Mouse (Mus musculus): ENCODE results near the gene Sh3gl3. TPM values are rescaled to one million over a fixed set of nuclear protein-coding genes. Genes with fewer than 3 reads are reported as not detected.

Sh3gl3 gene
- polyA plus RNA-seq, 1 experiment from 2014 or later = 25.0 TPM

DNA sequence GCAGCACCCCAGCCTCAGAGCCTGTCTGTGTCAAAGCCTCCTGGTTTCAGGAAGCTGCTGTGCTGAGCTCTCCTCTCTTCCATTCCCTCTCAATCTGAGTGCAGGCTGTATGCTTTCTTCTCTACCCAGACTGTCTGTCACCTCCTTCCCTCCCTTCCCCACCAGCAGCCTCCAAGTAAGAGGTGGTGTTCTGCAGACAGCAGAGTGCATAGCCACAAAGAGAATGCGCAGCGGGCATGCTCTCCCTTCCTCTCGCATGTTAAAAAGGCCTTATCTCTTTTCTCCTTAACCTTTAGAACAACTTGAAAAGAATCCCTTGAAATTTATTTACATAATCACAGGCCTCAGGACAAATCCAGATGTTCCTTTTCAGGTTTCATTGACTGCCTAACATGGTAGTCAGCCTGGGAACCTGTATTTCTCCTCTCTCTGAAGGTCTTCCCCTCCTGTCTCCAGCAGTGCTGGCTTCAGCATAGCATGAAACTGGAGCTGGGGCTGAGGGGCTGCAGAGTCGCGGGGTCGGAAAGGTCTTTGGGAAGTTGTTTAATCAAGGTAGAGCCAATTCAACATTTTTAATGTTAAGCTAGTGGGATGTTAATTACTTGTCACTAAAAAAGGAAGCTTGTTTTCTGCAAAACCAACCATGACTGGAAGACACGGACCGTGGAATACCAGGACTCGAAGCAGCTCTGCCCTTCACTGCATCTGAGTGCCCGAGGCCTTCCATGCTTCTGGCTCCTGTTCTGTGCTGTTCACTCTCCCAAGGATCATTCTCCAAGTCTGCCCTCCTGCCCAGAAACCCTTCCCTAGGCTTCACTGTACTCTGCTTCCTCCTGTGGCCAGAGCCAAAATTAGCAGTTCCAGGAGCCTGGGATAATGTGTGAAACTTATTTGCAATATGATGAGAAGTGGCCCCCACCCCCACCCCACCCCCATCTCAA lies 50.5 kb downstream of the Sh3gl3 start:
- WGBS = 37% methylated on average over 10 of the region's 10 CpGs
- DNase-seq (ENCODE audit: low spot score) = no peak
- no peaks in the 10 kb centered on the region for H3K9me3 ChIP-seq (ENCODE audit: control insufficient read depth, low read length)
- H3K4me1 ChIP-seq (ENCODE audit: control insufficient read depth, insufficient read depth, low read length) = no peaks in the 10 kb centered on the region
- H3K27me3 ChIP-seq (ENCODE audit: control insufficient read depth, insufficient read depth, low read length) = no peaks in the 10 kb centered on the region
- ATAC-seq (ENCODE audit: insufficient read depth, low FRiP score, low TSS enrichment) = no peak
- H3K4me3 ChIP-seq (ENCODE audit: low read depth, low read length) = no peak overlapping the region
- H3K36me3 ChIP-seq (ENCODE audit: control insufficient read depth, insufficient read depth, low read length) = no peaks in the 10 kb centered on the region
- no peak overlapping the region for H3K9ac ChIP-seq (ENCODE audit: low read length)
- no peak overlapping the region for H3K27ac ChIP-seq (ENCODE audit: low read depth, low read length)
- H3K4me2 ChIP-seq (ENCODE audit: low read depth) = no peak overlapping the region

- no peak overlapping the region for H3K9ac ChIP-seq (ENCODE audit: low read length)
- no peak overlapping the region for H3K4me2 ChIP-seq (ENCODE audit: low read depth)
- WGBS = 65% methylated on average over 7 of the region's 7 CpGs
- DNase-seq (ENCODE audit: low spot score) (no peak), ATAC-seq (ENCODE audit: insufficient read depth, low FRiP score, low TSS enrichment) (no peak)
- no peaks in the 10 kb centered on the region for H3K4me1 ChIP-seq (ENCODE audit: control insufficient read depth, insufficient read depth, low read length)
- H3K27me3 ChIP-seq (ENCODE audit: control insufficient read depth, insufficient read depth, low read length) = no peaks in the 10 kb centered on the region
- no peaks in the 10 kb centered on the region for H3K36me3 ChIP-seq (ENCODE audit: control insufficient read depth, insufficient read depth, low read length)
- H3K9me3 ChIP-seq (ENCODE audit: control insufficient read depth, low read length) = no peaks in the 10 kb centered on the region
- H3K4me3 ChIP-seq (ENCODE audit: low read depth, low read length) = no peak overlapping the region
- H3K27ac ChIP-seq (ENCODE audit: low read depth, low read length) = no peak overlapping the region
Observed at GRCm38 (mm10) chr7:82233201-82233600, 59.6 kb downstream of the Sh3gl3 start.

DNA sequence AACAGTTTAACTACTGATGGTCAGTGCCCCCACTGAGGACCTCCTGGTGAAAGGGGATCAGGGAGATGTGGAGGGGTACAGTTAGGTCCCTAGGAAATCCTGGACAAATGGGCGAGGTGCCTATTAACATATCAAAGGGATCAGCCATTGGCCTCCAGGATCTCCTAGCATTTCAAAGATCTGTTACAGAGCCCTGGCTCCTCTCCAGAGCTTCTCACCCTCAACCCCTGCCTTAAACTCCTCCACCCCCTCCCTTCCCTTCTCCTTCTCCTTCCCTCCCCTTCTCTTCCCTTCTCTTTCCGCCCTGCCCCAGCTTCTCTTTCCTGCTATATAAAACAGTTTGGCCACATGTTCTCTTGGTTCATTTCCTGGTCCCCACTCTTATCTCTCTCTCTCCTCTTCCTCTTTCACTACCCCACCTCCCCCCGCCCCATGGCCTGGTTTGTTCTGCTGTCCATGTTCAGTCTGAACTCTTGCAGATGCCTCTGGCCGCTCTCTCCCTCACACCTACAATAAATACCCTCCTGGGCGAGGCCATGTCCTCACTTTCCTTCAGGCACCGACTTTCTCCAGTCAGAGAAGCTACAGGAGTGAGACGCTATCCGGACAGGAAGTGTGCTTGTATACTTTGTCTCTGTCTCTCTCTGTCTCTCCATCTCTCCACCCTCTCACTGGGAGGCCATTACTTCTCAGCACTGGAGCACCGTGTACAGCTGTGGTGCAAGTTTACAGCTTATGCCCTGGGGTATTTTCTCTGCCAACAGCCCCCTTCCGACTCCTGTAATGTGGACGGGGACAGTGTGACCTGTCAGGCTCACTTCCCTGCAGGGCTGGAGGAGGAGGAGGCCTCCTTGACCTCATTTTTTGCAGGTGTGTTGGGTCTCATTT lies 60.6 kb downstream of the Sh3gl3 start:
- ATAC-seq (ENCODE audit: insufficient read depth, low FRiP score, low TSS enrichment) = no peak
- Histone ChIP-seq H3K27me3 (ENCODE audit: control insufficient read depth, insufficient read depth, low read length) (no peaks in the 10 kb centered on the region), H3K4me1 (ENCODE audit: control insufficient read depth, insufficient read depth, low read length) (no peaks in the 10 kb centered on the region), H3K27ac (ENCODE audit: low read depth, low read length) (no peak overlapping the region), H3K4me3 (ENCODE audit: low read depth, low read length) (no peak overlapping the region), H3K9me3 (ENCODE audit: control insufficient read depth, low read length) (no peaks in the 10 kb centered on the region), H3K9ac (ENCODE audit: low read length) (no peak overlapping the region), H3K4me2 (ENCODE audit: low read depth) (no peak overlapping the region), H3K36me3 (ENCODE audit: control insufficient read depth, insufficient read depth, low read length) (no peaks in the 10 kb centered on the region)
- no peak for DNase-seq (ENCODE audit: low spot score)
- WGBS = 35% methylated on average over 11 of the region's 11 CpGs

DNA sequence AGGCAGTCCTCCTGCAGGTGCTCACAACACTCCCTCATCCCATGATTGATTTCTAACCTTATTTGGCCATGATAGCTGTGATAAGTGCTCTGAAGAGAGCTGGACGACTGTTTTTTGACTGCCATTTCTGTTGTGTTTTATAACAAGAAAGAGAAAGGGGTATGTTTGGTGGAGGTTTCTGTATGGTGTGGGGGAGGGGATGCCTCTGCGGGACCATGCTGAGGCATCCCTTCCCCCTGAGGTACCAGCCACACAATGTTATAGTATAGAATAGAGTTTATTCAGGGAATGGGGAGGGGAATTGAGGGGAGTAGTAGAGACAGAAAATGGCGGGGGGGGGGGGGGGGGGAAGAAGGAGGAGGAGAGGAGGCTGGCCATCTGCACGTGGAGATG lies 61.3 kb downstream of the Sh3gl3 start:
- Histone ChIP-seq H3K4me2 (ENCODE audit: low read depth) (no peak overlapping the region), H3K4me3 (ENCODE audit: low read depth, low read length) (no peak overlapping the region), H3K27me3 (ENCODE audit: control insufficient read depth, insufficient read depth, low read length) (no peaks in the 10 kb centered on the region), H3K27ac (ENCODE audit: low read depth, low read length) (no peak overlapping the region), H3K4me1 (ENCODE audit: control insufficient read depth, insufficient read depth, low read length) (no peaks in the 10 kb centered on the region), H3K9me3 (ENCODE audit: control insufficient read depth, low read length) (no peaks in the 10 kb centered on the region), H3K36me3 (ENCODE audit: control insufficient read depth, insufficient read depth, low read length) (no peaks in the 10 kb centered on the region), H3K9ac (ENCODE audit: low read length) (no peak overlapping the region)
- no peak for DNase-seq (ENCODE audit: low spot score)
- no peak for ATAC-seq (ENCODE audit: insufficient read depth, low FRiP score, low TSS enrichment)
- WGBS = 40% methylated on average over 2 of the region's 4 CpGs

GRCm38 (mm10) chr7:82235486-82235885 lies 61.8 kb downstream of the Sh3gl3 start:
- H3K9me3 ChIP-seq (ENCODE audit: control insufficient read depth, low read length) = no peaks in the 10 kb centered on the region
- no peak overlapping the region for H3K4me2 ChIP-seq (ENCODE audit: low read depth)
- no peak overlapping the region for H3K27ac ChIP-seq (ENCODE audit: low read depth, low read length)
- H3K36me3 ChIP-seq (ENCODE audit: control insufficient read depth, insufficient read depth, low read length) = no peaks in the 10 kb centered on the region
- 78% methylated on average over 7 of the region's 9 CpGs for WGBS
- ATAC-seq (ENCODE audit: insufficient read depth, low FRiP score, low TSS enrichment) = no peak
- no peaks in the 10 kb centered on the region for H3K27me3 ChIP-seq (ENCODE audit: control insufficient read depth, insufficient read depth, low read length)
- no peak overlapping the region for H3K9ac ChIP-seq (ENCODE audit: low read length)
- H3K4me3 ChIP-seq (ENCODE audit: low read depth, low read length) = no peak overlapping the region
- H3K4me1 ChIP-seq (ENCODE audit: control insufficient read depth, insufficient read depth, low read length) = no peaks in the 10 kb centered on the region
- no peak for DNase-seq (ENCODE audit: low spot score)

DNA sequence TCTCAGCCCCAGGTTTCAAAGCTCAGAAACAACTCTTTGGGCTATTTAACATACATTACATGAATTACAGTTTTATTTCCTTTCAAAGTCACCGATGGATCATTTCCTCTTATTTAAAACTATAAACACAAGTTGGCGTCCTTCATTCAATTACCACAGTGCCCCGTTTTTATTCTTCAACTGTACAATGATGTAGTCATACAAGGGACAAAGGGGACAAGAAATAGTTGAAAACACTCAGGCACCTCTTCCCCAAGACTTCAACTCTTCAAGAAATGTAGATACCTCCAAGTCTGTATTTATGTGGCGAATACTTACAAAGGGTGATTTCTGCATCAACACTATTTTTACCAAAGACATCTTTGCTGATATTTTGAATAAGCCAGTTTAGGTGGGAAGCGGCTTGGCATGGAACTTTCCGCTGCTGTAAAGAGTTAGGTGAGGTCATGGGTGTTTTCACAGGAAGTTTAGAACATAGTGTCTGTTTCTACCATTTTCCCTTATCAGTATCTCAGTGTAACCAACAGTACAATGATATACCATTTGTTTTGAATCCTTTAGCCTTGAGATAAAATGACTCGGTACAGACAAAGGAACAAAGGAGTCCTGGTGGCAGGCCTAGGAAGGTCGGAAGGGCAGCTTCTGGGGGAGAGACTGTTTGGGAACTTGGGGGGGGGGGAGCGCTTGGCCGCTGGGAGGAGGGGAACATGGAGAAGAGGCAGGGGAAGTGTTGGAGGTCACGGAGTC lies 62.7 kb downstream of the Sh3gl3 start:
- WGBS = 72% methylated on average over 10 of the region's 11 CpGs
- Histone ChIP-seq H3K4me1 (ENCODE audit: control insufficient read depth, insufficient read depth, low read length) (no peaks in the 10 kb centered on the region), H3K36me3 (ENCODE audit: control insufficient read depth, insufficient read depth, low read length) (no peaks in the 10 kb centered on the region), H3K27me3 (ENCODE audit: control insufficient read depth, insufficient read depth, low read length) (no peaks in the 10 kb centered on the region), H3K4me3 (ENCODE audit: low read depth, low read length) (no peak overlapping the region), H3K9ac (ENCODE audit: low read length) (no peak overlapping the region), H3K9me3 (ENCODE audit: control insufficient read depth, low read length) (no peaks in the 10 kb centered on the region), H3K4me2 (ENCODE audit: low read depth) (no peak overlapping the region), H3K27ac (ENCODE audit: low read depth, low read length) (no peak overlapping the region)
- DNase-seq (ENCODE audit: low spot score) (no peak), ATAC-seq (ENCODE audit: insufficient read depth, low FRiP score, low TSS enrichment) (no peak)

DNA sequence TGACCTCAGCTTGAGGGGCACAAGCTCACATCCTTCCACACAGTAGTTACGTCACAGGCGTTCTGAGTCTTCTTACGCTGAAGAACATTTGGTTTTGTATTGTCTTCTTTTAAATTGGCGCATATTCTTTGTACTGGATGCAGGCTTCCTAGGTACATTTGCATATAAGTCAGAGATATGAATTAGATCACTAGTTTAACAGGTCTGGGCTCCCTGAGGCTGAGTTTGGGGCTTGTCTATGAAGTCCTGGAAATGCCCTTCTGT lies 63.2 kb downstream of the Sh3gl3 start:
- Histone ChIP-seq H3K4me1 (ENCODE audit: control insufficient read depth, insufficient read depth, low read length) (no peaks in the 10 kb centered on the region), H3K36me3 (ENCODE audit: control insufficient read depth, insufficient read depth, low read length) (no peaks in the 10 kb centered on the region), H3K9me3 (ENCODE audit: control insufficient read depth, low read length) (no peaks in the 10 kb centered on the region), H3K27me3 (ENCODE audit: control insufficient read depth, insufficient read depth, low read length) (no peaks in the 10 kb centered on the region), H3K4me2 (ENCODE audit: low read depth) (no peak overlapping the region), H3K4me3 (ENCODE audit: low read depth, low read length) (no peak overlapping the region), H3K27ac (ENCODE audit: low read depth, low read length) (no peak overlapping the region), H3K9ac (ENCODE audit: low read length) (no peak overlapping the region)
- ATAC-seq (ENCODE audit: insufficient read depth, low FRiP score, low TSS enrichment) (no peak), DNase-seq (ENCODE audit: low spot score) (no peak)
- WGBS = 86% methylated on average over 4 of the region's 4 CpGs

GRCm38 (mm10) chr7:82240424-82241240 lies 67.0 kb downstream of the Sh3gl3 start:
- peaks cover 2% of the 10 kb centered on the region; the same call in 1 of the 2 replicates for H3K4me1 ChIP-seq (ENCODE audit: control insufficient read depth, insufficient read depth, low read length)
- no peak overlapping the region for H3K4me2 ChIP-seq (ENCODE audit: low read depth)
- no peak for ATAC-seq (ENCODE audit: insufficient read depth, low FRiP score, low TSS enrichment)
- no peaks in the 10 kb centered on the region for H3K36me3 ChIP-seq (ENCODE audit: control insufficient read depth, insufficient read depth, low read length)
- H3K27ac ChIP-seq (ENCODE audit: low read depth, low read length) = no peak overlapping the region
- DNase-seq (ENCODE audit: low spot score) = no peak
- 60% methylated on average over 8 of the region's 8 CpGs for WGBS
- H3K9ac ChIP-seq (ENCODE audit: low read length) = no peak overlapping the region
- no peaks in the 10 kb centered on the region for H3K27me3 ChIP-seq (ENCODE audit: control insufficient read depth, insufficient read depth, low read length)
- H3K9me3 ChIP-seq (ENCODE audit: control insufficient read depth, low read length) = no peaks in the 10 kb centered on the region
- no peak overlapping the region for H3K4me3 ChIP-seq (ENCODE audit: low read depth, low read length)
